Mouse (Mus musculus) heart, embryonic 12.5 days (tissue): ENCODE results near the gene Gm16440. TPM values are rescaled to one million over a fixed set of nuclear protein-coding genes. Genes with fewer than 3 reads are reported as not detected.
"Not testable (repeated sequence)": the region's sequence is repeated elsewhere in the genome, so short reads cannot be mapped to it uniquely, and the experiment has no call there.

Source experiments
- ATAC-seq: fragments of 200-750 bp; cut with Nextera tagmentation; 2 replicates; pipeline ENCODE4 v1.8.0; 2017; ENCODE audit warnings: moderate TSS enrichment, moderate library complexity; ENCODE audit not compliant: insufficient number of reproducible peaks, low FRiP score
- H3K27ac ChIP-seq: fragments of 300-500 bp; sonication (generic); 2 replicates; pipeline ENCODE4 v1.5.1; 2016; ENCODE audit warnings: mild to moderate bottlenecking, moderate library complexity; ENCODE audit not compliant: poor library complexity, severe bottlenecking
- H3K27me3 ChIP-seq: fragments of 300-500 bp; sonication (generic); replicated peaks from 2 replicates; pipeline ENCODE4 v1.6.1; 2016; ENCODE audit warnings: mild to moderate bottlenecking, moderate library complexity
- H3K36me3 ChIP-seq: fragments of 300-500 bp; sonication (generic); 2 replicates; pipeline ENCODE4 v1.6.1; 2016; ENCODE audit warnings: mild to moderate bottlenecking, moderate library complexity
- H3K4me1 ChIP-seq: fragments of 300-500 bp; sonication (generic); replicated peaks from 2 replicates; pipeline ENCODE4 v1.6.1; 2016; ENCODE audit warnings: mild to moderate bottlenecking
- H3K4me2 ChIP-seq: fragments of 300-500 bp; sonication (generic); 2 replicates; pipeline ENCODE4 v1.6.1; 2016; ENCODE audit warnings: mild to moderate bottlenecking, moderate library complexity
- H3K4me3 ChIP-seq: fragments of 300-500 bp; sonication (generic); 2 replicates; pipeline ENCODE4 v1.5.1; 2016; ENCODE audit warnings: mild to moderate bottlenecking
- H3K9ac ChIP-seq: fragments of 300-500 bp; sonication (generic); 2 replicates; pipeline ENCODE4 v1.6.1; 2016; ENCODE audit warnings: mild to moderate bottlenecking, moderate library complexity
- H3K9me3 ChIP-seq: fragments of 300-500 bp; sonication (generic); replicated peaks from 2 replicates; pipeline ENCODE4 v1.6.1; 2016; ENCODE audit warnings: mild to moderate bottlenecking, moderate library complexity
- WGBS: fragments of 180-500 bp; shearing (Covaris S2); methylation state at CpG from one replicate; pipeline ENCODE4 v1.1.7; 2016; 5-methylcytosine and 5-hydroxymethylcytosine counted together
- polyA plus RNA-seq: library from polyadenylated mRNA; unstranded; fragments of >200 nt; fragmentation: Nextera tagmentation; extraction: Ambion mirVana; gene quantifications from 2 replicates; pipeline ENCODE4 v1.2.1, GENCODE M21; 2016

Gm16440 gene
- polyA plus RNA-seq = not detected in 2 replicates

DNA sequence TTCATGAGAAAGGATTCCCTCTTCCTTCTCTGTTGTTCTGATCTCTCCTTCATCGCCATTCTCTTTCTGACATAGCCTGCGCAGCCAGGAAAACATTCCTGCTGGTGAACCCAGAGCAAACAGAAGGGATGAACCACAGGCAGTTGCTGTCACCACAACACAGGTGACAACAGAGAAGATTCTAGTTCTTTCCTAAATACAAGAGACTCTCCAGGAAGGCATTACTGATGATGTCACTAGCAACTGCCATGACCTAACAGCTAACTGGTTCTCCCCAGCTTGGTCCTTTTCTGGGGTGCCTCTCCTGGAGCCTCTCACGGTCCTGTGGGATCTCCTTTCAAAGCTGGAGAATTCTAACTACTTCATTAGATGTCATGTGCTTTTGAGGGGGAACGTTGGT is at the start of gene Gm16440:
Gm16440 (minus strand) TSS at position 101 of the 400 bp plus-strand sequence.
- H3K4me2 ChIP-seq, H3K27me3 ChIP-seq, H3K4me3 ChIP-seq, H3K9ac ChIP-seq, H3K4me1 ChIP-seq, H3K9me3 ChIP-seq, H3K36me3 ChIP-seq, H3K27ac ChIP-seq, ATAC-seq: not testable (repeated sequence)
- WGBS = 69% methylated on average over 2 of the region's 4 CpGs

- H3K36me3 ChIP-seq, H3K9ac ChIP-seq, H3K9me3 ChIP-seq, H3K4me1 ChIP-seq, H3K27ac ChIP-seq, ATAC-seq, H3K27me3 ChIP-seq: not testable (repeated sequence)
- Histone ChIP-seq H3K4me3 (peak overlapping the region; percentile 35), H3K4me2 (peak overlapping the region; percentile 62)
- WGBS = 9% methylated on average over 25 of the region's 42 CpGs
Measured at GRCm38 (mm10) chr14:6426766-6427165, 36.6 kb upstream of the Gm16440 start.

DNA sequence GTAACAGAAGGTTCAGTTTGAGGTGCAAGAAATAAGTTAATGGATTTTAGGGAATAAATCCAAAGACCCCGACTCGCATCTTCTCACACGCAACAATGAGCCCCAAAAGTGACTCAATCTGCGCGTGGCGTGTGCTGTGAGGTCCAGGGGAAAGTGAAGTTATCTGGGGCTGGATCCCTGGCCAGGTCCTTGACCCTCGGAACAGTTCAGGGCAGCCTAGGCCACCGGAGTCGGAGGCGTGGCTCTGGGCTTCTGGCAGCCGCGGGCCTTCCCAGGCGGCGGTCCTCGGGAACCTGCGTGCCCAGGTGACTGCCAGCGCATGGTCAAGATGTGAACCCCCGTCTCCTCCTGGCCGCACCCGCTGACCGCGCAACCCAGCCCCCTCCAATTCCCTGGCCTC is 36.2 kb upstream of the Gm16440 start:
- H3K36me3 ChIP-seq, H3K27me3 ChIP-seq, H3K4me1 ChIP-seq, H3K9me3 ChIP-seq, H3K9ac ChIP-seq, ATAC-seq, H3K27ac ChIP-seq: not testable (repeated sequence)
- peak overlapping the region; percentile 35 for H3K4me3 ChIP-seq
- H3K4me2 ChIP-seq = peak overlapping the region; percentile 62
- WGBS = 19% methylated on average over 22 of the region's 22 CpGs

- not testable (repeated sequence) for H3K27ac ChIP-seq, H3K4me2 ChIP-seq, H3K27me3 ChIP-seq, H3K36me3 ChIP-seq, H3K4me1 ChIP-seq, ATAC-seq, H3K4me3 ChIP-seq, H3K9ac ChIP-seq, H3K9me3 ChIP-seq
- no CpG with 5 or more reads among the region's 2 CpGs for WGBS
Measured at GRCm38 (mm10) chr14:6412382-6412781, 22.3 kb upstream of the Gm16440 start, which contains the start of gene Gm3591. Gene Gm3591 (minus strand): TSS chr14:6412482.

DNA sequence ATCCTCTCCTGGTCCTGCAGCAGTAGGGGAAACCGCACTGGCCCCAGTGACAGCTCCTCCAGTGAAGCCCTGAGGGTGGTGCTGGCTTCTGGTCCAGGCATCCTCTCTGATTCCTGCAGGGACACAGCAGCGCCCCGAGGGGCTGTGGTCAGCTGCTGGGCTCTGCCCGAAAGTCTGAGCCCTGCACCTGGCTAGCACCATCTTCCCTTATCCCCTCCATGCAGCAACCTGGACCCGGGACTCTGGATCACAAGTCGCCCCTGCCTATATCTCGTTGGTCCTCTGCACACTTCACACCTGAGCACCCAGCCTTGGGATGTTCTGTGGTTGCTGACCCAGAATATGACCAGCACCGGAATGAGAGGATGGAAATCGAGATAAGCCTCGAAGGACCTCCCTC is 46.5 kb downstream of the Gm16440 start, which contains the start of gene Gm3618:
Gm3618 (minus strand) TSS at position 101 of the 400 bp plus-strand sequence.
- not testable (repeated sequence) for ATAC-seq
- no CpG with 5 or more reads among the region's 10 CpGs for WGBS

More for the DNA sequence above, 46.5 kb downstream of the Gm16440 start, which contains the start of gene Gm3618:
- H3K9me3 ChIP-seq, H3K27ac ChIP-seq, H3K4me3 ChIP-seq, H3K36me3 ChIP-seq, H3K4me1 ChIP-seq, H3K4me2 ChIP-seq, H3K27me3 ChIP-seq, H3K9ac ChIP-seq: not testable (repeated sequence)

Other genes starting within 250 kb of the Gm16440 start
- gene Gm21560, start 171.0 kb downstream of the Gm16440 start, polyA plus RNA-seq = not detected in 2 replicates
- 3.1 and 4.5 TPM in 2 replicates for gene Gm3411, start 103.1 kb downstream of the Gm16440 start, polyA plus RNA-seq
- gene Gm21103, start 85.5 kb downstream of the Gm16440 start, polyA plus RNA-seq = 0.26 TPM in 1 of 2 replicates, not detected in the other
- gene Gm3618, start 46.6 kb downstream of the Gm16440 start, polyA plus RNA-seq = not detected in 2 replicates
- gene Gm3591, start 22.2 kb upstream of the Gm16440 start, polyA plus RNA-seq = 2.7 and 3.2 TPM in 2 replicates
- not detected in 2 replicates for gene Gm3594, start 54.3 kb upstream of the Gm16440 start, polyA plus RNA-seq
- not detected in 2 replicates for gene Gm8356, start 147.0 kb upstream of the Gm16440 start, polyA plus RNA-seq
- 0.71 and 0.92 TPM in 2 replicates for gene Gm3629, start 200.3 kb upstream of the Gm16440 start, polyA plus RNA-seq
- gene Gm3460, start 232.1 kb upstream of the Gm16440 start, polyA plus RNA-seq = not detected in 2 replicates